Mouse (Mus musculus) embryonic facial prominence, embryonic 14.5 days (tissue): ENCODE measurements around the gene Ccnj. TPM values are rescaled to one million over a fixed set of nuclear protein-coding genes. Genes with fewer than 3 reads are reported as not detected.

Source experiments
- ATAC-seq: fragments of 200-750 bp; cut with Nextera tagmentation; 2 replicates; pipeline ENCODE4 v1.8.0; 2017; ENCODE audit warnings: low read depth, moderate number of reproducible peaks, moderate TSS enrichment
- DNase-seq: peaks from one replicate; pipeline ENCODE4 v3.0.0-alpha.2; 2015; ENCODE audit warnings: low spot score
- H3K27ac ChIP-seq: fragments of 300-500 bp; sonication (generic); replicated peaks from 2 replicates; pipeline ENCODE4 v1.5.1; 2014; ENCODE audit warnings: low read depth, mild to moderate bottlenecking, low read length, moderate library complexity
- H3K27me3 ChIP-seq: fragments of 300-500 bp; sonication (generic); replicated peaks from 2 replicates; pipeline ENCODE4 v1.6.1; 2014; ENCODE audit warnings: low read length; ENCODE audit not compliant: control insufficient read depth, insufficient read depth
- H3K36me3 ChIP-seq: fragments of 300-500 bp; sonication (generic); 2 replicates; pipeline ENCODE4 v1.6.1; 2014; ENCODE audit warnings: low read length, mixed read lengths; ENCODE audit not compliant: control insufficient read depth, insufficient read depth
- H3K4me1 ChIP-seq: fragments of 300-500 bp; sonication (generic); 2 replicates; pipeline ENCODE4 v1.6.1; 2014; ENCODE audit warnings: antibody characterized with exemption, low read length; ENCODE audit not compliant: control insufficient read depth, insufficient read depth
- H3K4me2 ChIP-seq: fragments of 300-500 bp; sonication (generic); 2 replicates; pipeline ENCODE4 v1.6.1; 2014; ENCODE audit warnings: low read depth, mild to moderate bottlenecking, low read length, moderate library complexity, mixed read lengths
- H3K4me3 ChIP-seq: fragments of 300-500 bp; sonication (generic); 2 replicates; pipeline ENCODE4 v1.5.1; 2014; ENCODE audit warnings: low read depth, mild to moderate bottlenecking, low read length
- H3K9ac ChIP-seq: fragments of 300-500 bp; sonication (generic); 2 replicates; pipeline ENCODE4 v1.6.1; 2014; ENCODE audit warnings: low read depth, mild to moderate bottlenecking, low read length, moderate library complexity, mixed read lengths
- H3K9me3 ChIP-seq: fragments of 300-500 bp; sonication (generic); 2 replicates; pipeline ENCODE4 v1.6.1; 2016; ENCODE audit warnings: low read length; ENCODE audit not compliant: control insufficient read depth
- WGBS: fragments of 180-500 bp; shearing (Covaris S2); extraction: QIAGEN DNeasy Blood & Tissue Kit; methylation state at CpG from one replicate; pipeline ENCODE4 v1.1.7; 2014; 5-methylcytosine and 5-hydroxymethylcytosine counted together
- polyA plus RNA-seq: library from polyadenylated mRNA; unstranded; fragments of >200 nt; fragmentation: Nextera tagmentation; extraction: Ambion mirVana; gene quantifications from 2 replicates; pipeline ENCODE4 v1.2.1, GENCODE M21; 2014

The Ccnj gene
- 7.8 and 9.4 TPM in 2 replicates for polyA plus RNA-seq

GRCm38 (mm10) chr19:40830703-40831415 is at the start of gene Ccnj:
Gene Ccnj (plus strand): TSS chr19:40831279.
- 0 out of 2 replicates have a peak, but pooled peaks cover 3% of the 10 kb centered on the region for H3K36me3 ChIP-seq
- H3K9ac ChIP-seq: peak within 1 kb of the TSS; percentile 97
- peak within 1 kb of the TSS; percentile 93 for H3K27ac ChIP-seq
- under 1% methylated on average over 25 of the region's 71 CpGs for WGBS
- H3K4me1 ChIP-seq: peaks cover 19% of the 10 kb centered on the region
- no peaks in the 10 kb centered on the region for H3K9me3 ChIP-seq
- ATAC-seq: peak; percentile 98
- no peaks in the 10 kb centered on the region for H3K27me3 ChIP-seq
- DNase-seq: peak; percentile 94
- H3K4me3 ChIP-seq: peak within 1 kb of the TSS; percentile 74
- H3K4me2 ChIP-seq: peak within 1 kb of the TSS; percentile 72

GRCm38 (mm10) chr19:40788004-40788714 is 42.9 kb upstream of the Ccnj start:
- no peak overlapping the region for H3K9ac ChIP-seq
- H3K27me3 ChIP-seq: no peaks in the 10 kb centered on the region
- H3K9me3 ChIP-seq: no peaks in the 10 kb centered on the region
- DNase-seq (no peak), ATAC-seq (no peak)
- no peak overlapping the region for H3K4me3 ChIP-seq
- 71% methylated on average over 13 of the region's 15 CpGs for WGBS
- H3K4me2 ChIP-seq: no peak overlapping the region
- no peaks in the 10 kb centered on the region for H3K4me1 ChIP-seq
- no peaks in the 10 kb centered on the region for H3K36me3 ChIP-seq
- no peak overlapping the region for H3K27ac ChIP-seq

GRCm38 (mm10) chr19:40788715-40789084 is 42.4 kb upstream of the Ccnj start:
- Histone ChIP-seq H3K4me2 (no peak overlapping the region), H3K4me3 (no peak overlapping the region), H3K27ac (no peak overlapping the region), H3K9me3 (no peaks in the 10 kb centered on the region), H3K4me1 (no peaks in the 10 kb centered on the region), H3K36me3 (no peaks in the 10 kb centered on the region), H3K27me3 (no peaks in the 10 kb centered on the region), H3K9ac (no peak overlapping the region)
- ATAC-seq: no peak
- 70% methylated on average over 2 of the region's 2 CpGs for WGBS
- DNase-seq: peak; percentile 10

- no peak overlapping the region for H3K4me2 ChIP-seq
- no peak overlapping the region for H3K9ac ChIP-seq
- no peak for ATAC-seq
- H3K27ac ChIP-seq: no peak overlapping the region
- no peak overlapping the region for H3K4me3 ChIP-seq
- no peaks in the 10 kb centered on the region for H3K27me3 ChIP-seq
- 33% methylated on average over 7 of the region's 7 CpGs for WGBS
- no peaks in the 10 kb centered on the region for H3K36me3 ChIP-seq
- H3K4me1 ChIP-seq: no peaks in the 10 kb centered on the region
- DNase-seq: no peak
- H3K9me3 ChIP-seq: no peaks in the 10 kb centered on the region
Measured at GRCm38 (mm10) chr19:40805176-40805737, 25.8 kb upstream of the Ccnj start.

GRCm38 (mm10) chr19:40809858-40810257 is 21.2 kb upstream of the Ccnj start:
- Histone ChIP-seq H3K9me3 (no peaks in the 10 kb centered on the region), H3K4me3 (no peak overlapping the region), H3K36me3 (no peaks in the 10 kb centered on the region), H3K27me3 (no peaks in the 10 kb centered on the region), H3K27ac (no peak overlapping the region), H3K4me1 (no peaks in the 10 kb centered on the region), H3K4me2 (no peak overlapping the region), H3K9ac (no peak overlapping the region)
- DNase-seq: no peak
- no peak for ATAC-seq
- WGBS: 69% methylated on average over 7 of the region's 7 CpGs

GRCm38 (mm10) chr19:40811840-40812239 is 19.2 kb upstream of the Ccnj start:
- Histone ChIP-seq H3K9ac (no peak overlapping the region), H3K4me3 (no peak overlapping the region), H3K4me1 (no peaks in the 10 kb centered on the region), H3K4me2 (no peak overlapping the region), H3K27ac (no peak overlapping the region), H3K36me3 (no peaks in the 10 kb centered on the region), H3K9me3 (no peaks in the 10 kb centered on the region), H3K27me3 (no peaks in the 10 kb centered on the region)
- 71% methylated on average over 4 of the region's 4 CpGs for WGBS
- ATAC-seq (no peak), DNase-seq (no peak)

GRCm38 (mm10) chr19:40812778-40813177 is 18.3 kb upstream of the Ccnj start:
- Histone ChIP-seq H3K9ac (no peak overlapping the region), H3K9me3 (no peaks in the 10 kb centered on the region), H3K4me2 (no peak overlapping the region), H3K27me3 (no peaks in the 10 kb centered on the region), H3K4me1 (no peaks in the 10 kb centered on the region), H3K36me3 (no peaks in the 10 kb centered on the region), H3K27ac (no peak overlapping the region), H3K4me3 (no peak overlapping the region)
- no peak for ATAC-seq
- 83% methylated on average over 3 of the region's 3 CpGs for WGBS
- no peak for DNase-seq

- no peak for ATAC-seq
- Histone ChIP-seq H3K4me2 (no peak overlapping the region), H3K4me1 (no peaks in the 10 kb centered on the region), H3K9ac (no peak overlapping the region), H3K4me3 (no peak overlapping the region), H3K9me3 (no peaks in the 10 kb centered on the region), H3K36me3 (no peaks in the 10 kb centered on the region), H3K27me3 (no peaks in the 10 kb centered on the region), H3K27ac (no peak overlapping the region)
- DNase-seq: no peak
- 77% methylated on average over 14 of the region's 14 CpGs for WGBS
Measured at GRCm38 (mm10) chr19:40813385-40813784, 17.7 kb upstream of the Ccnj start.
